Mouse (Mus musculus): ENCODE data around the gene Nr1h2.

Nr1h2 gene

GRCm38 (mm10) chr7:44548497-44549087 lies 5.2 kb downstream of the Nr1h2 start, which contains the start of gene Pold1:
Gene Pold1 (minus strand): TSS chr7:44548849.
- peak; percentile 100 for DNase-seq

- DNase-seq: peak in 1 of 2 experiments; percentile 35
Observed at GRCm38 (mm10) chr7:44547725-44548124, 6.0 kb downstream of the Nr1h2 start.

DNA sequence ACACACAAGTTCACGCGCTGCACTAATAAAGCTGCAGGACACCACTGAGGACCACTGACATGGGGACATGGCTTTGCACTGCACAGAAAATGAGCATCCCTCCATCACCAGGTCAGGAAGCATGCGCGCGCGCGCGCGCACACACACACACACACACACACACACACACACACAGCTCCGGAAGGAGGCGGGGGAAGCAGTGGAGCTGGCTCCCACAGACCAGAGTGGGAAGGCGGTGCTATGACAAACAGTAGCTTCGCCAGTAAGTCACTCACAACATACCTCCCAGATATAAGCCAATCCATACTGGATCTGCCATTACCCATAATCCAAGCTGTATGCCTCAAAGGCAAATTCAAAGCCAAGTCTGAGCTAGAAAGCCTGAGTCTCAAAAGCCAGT lies 6.7 kb downstream of the Nr1h2 start:
- no peak for DNase-seq

DNA sequence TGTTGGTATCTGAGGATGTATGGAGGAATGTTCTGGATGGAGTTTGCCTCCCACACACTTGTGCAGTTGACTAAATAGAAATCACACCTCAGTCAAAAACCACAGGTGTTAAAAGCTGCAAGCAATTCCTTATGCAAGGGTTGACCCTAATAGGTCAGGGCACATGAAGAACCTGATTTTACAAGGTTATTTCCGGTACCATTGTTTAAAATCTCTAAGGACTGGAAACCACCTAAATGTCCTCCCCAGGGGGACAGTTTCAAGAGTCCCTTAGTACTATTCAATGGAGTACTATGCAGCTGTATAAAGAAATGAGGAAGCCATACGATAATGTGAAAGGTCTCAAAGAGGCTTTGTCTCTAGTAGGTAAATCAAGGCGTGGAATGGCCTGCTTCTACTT lies 7.5 kb downstream of the Nr1h2 start:
- DNase-seq: no peak

GRCm38 (mm10) chr7:44543071-44543470 lies 10.7 kb downstream of the Nr1h2 start:
- DNase-seq: no peak

DNA sequence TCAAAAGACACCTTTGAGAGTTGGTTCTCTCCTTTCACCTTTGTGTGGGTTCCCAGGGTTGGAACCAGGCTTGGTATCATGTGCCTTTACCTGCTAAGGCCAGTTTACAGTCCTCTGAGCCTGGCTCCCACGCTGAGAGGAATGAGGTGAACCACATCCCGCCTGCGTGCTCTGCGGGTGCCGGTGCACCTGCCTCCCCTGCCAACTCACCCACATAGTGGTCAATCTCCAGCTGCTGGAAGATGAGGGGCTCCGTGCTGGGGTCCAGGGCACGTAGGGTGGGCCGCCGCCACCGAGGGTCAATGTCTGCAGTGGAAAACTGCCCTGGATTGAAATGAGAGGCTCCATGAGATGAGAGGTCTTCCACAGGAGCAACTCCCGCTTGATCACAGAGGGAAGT lies 11.2 kb downstream of the Nr1h2 start:
- no peak for DNase-seq

- DNase-seq: no peak
Observed at GRCm38 (mm10) chr7:44538756-44539624, 14.8 kb downstream of the Nr1h2 start.

DNA sequence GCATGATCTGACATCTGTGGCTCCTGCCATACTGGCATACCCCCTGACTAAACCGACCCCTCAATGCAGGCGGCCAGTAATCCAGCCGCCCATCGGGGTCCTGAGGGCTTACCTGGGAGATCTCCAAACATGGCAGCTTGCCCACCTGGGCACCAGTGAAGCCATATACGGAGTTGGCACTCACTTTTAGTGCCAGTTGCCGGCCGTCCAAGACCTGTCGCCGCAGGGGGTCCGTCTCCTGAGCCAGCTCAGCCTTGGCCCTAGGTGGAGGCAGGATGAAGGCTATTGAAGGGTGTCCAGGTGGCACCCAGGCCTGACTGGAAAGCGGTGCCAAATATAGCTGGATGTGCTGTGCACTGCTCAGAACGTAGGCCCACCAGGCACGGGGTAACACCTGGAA lies 16.3 kb downstream of the Nr1h2 start:
- DNase-seq: no peak

- DNase-seq: no peak
Observed at GRCm38 (mm10) chr7:44537009-44537408, 16.7 kb downstream of the Nr1h2 start.

GRCm38 (mm10) chr7:44536590-44536968 lies 17.2 kb downstream of the Nr1h2 start:
- DNase-seq: peak; percentile 63 to 77

- DNase-seq: no peak
Observed at GRCm38 (mm10) chr7:44535657-44536589, 17.8 kb downstream of the Nr1h2 start.

GRCm38 (mm10) chr7:44534656-44535441 lies 18.9 kb downstream of the Nr1h2 start:
- DNase-seq: no peak

DNA sequence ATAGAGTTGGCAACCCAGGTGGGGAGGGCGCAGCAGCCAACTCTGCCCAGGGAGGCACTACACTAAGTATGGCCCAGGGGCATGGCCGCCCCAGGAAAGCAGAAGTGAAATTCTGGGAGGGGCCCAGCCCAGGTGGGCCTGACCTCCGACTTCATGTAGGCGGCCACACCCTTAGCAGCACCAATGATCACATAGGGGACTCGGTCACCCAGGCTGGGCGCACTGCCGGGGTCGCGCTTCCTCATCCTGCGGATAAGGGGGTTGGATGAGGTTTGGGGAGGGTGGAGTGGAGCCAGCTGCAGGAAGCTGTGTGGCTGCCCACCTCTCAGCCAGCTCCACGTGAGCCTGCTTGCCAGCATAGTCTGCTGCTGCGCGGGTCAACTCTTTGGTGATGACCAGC lies 19.5 kb downstream of the Nr1h2 start:
- DNase-seq: no peak

- DNase-seq: no peak
Observed at GRCm38 (mm10) chr7:44533746-44534045, 20.1 kb downstream of the Nr1h2 start.

DNA sequence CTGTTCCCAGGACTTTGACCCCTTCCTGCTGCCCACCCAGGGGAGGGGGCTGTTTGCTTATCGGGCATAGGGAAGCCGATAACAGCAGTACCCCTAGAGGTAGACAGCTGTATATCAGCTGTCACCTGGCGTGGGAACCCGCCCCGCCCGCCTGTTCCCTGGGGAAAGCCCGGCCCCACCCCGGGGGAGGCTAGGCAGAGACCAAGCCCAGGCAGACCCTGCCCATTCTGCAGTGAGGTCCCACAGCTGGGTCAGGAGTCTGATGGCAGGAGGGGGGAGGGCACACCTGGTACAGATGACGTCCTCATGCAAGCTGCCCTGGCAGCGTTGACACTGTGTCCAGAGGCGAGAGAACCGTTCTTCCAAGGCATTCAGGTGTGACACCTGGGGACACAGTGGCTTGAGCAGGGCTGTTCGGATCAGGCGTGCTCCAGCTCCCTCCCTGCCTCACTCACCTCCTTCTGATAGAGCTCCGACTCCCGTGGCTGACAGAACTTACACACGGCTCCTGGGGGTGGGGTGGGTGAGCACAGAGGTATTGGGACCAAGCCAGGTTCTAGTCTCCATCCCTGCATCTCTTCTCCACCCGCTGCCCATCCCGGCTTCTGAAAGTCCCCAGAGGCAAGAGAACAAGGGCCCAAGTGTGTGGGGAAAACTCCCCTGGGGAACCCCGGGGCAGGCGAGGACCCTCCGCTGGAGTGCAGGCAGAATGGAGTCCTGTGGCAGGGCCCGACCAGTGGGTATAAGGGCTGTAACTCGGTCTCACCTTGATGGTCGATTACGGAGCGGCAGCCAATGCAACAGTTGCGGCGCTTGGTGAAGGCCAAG lies 20.6 kb downstream of the Nr1h2 start:
- no peak for DNase-seq

DNA sequence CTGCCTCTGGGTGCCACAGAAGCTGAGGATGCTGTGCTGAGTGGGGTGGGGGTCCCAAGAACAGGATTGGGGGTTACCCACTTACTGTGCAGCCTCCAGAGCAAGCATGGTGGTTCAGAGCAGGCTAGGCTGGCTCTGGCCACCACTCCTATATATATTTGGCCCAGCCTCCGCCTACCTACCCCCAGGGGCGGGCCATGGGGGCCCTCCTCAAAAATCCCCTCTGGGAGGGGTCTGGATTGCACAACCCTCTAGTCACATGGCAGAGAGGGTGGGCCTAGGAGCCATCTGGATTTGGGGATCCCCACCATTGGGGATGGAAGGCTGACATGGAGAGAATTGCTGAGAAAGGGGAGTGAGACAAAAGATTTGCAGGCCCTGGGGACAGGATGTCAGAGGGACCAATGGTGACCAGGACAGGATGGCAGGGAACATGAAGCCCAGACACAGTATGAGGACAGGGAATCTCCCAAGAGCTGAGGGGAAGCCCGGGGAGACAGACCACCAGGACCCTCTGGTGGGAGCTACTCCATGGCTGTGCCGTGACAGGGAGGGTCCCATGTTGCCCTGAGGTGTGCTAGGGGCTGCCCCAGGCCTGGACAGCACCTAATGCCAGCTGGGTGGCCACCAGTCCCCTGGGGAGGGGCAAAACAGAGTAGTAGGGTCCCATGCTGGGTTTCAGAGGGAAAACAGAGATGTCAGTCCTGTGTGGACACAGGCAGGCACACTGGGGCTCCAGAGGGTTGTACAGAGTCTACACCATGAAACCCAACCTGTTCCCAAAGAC lies 21.6 kb downstream of the Nr1h2 start, which contains the start of gene Spib:
TSS of gene Spib (minus strand) at position 126 of the 787 bp plus-strand sequence.
- no peak for DNase-seq

DNA sequence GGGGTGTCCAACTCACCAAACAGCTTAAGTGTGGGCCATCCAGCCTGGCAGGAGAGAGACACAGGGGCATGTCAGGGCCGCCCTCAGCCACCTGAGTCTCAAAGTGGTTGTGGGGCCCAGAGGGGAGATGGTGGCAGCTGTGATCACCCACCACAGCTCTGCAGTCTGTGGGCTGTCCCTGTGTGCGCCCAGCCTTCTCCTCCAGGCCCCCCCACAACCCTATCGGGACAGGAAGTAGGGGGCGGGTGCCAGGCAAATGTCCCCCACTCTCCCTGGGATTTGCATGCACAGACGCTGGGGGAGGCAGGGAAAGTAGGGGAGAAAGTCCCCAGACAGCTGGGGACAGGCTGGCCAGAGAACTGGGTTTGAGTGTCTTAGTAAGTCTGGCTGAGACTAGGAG lies 22.5 kb downstream of the Nr1h2 start:
- peak in 1 of 2 experiments; percentile 25 for DNase-seq

DNA sequence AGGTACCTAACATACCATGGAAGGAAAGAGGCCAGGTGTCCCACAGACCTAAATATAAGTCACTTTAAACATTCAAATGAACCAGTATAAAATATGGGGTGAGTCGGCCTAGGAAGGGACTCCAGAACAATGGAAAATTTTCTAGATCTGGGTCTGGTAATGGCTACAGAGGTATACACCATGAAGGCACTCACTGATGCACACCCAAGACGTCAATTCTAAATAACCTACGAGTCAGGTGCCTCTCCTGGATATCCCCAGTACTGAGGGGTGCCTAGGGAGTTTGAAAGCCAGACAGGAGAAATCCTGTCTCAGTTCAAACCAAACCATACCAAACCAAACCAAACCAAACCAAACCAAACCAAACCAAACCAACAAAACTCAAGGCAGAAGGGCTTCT lies 23.2 kb downstream of the Nr1h2 start:
- no peak for DNase-seq

GRCm38 (mm10) chr7:44529518-44529917 lies 24.2 kb downstream of the Nr1h2 start:
- no peak for DNase-seq

All from kidney, postnatal 25 days (tissue).